Mouse (Mus musculus) intestine, embryonic 15.5 days (tissue): Measurements from ENCODE around the gene Utp20. TPM values are rescaled to one million over a fixed set of nuclear protein-coding genes. Genes with fewer than 3 reads are reported as not detected.

Experiments
- ATAC-seq: fragments of 200-750 bp; cut with Nextera tagmentation; 2 replicates; pipeline ENCODE4 v1.8.0; 2017; ENCODE audit warnings: moderate TSS enrichment, moderate library complexity
- H3K27ac ChIP-seq: fragments of 300-500 bp; sonication (generic); 2 replicates; pipeline ENCODE4 v1.5.1; 2015; ENCODE audit warnings: mild to moderate bottlenecking, inconsistent platforms
- H3K27me3 ChIP-seq: fragments of 300-500 bp; sonication (generic); replicated peaks from 2 replicates; pipeline ENCODE4 v1.6.1; 2015; ENCODE audit warnings: inconsistent platforms
- H3K36me3 ChIP-seq: fragments of 300-500 bp; sonication (generic); 2 replicates; pipeline ENCODE4 v1.6.1; 2015; ENCODE audit warnings: inconsistent platforms
- H3K4me1 ChIP-seq: fragments of 300-500 bp; sonication (generic); replicated peaks from 2 replicates; pipeline ENCODE4 v1.6.1; 2015; ENCODE audit warnings: inconsistent platforms
- H3K4me2 ChIP-seq: fragments of 300-500 bp; sonication (generic); replicated peaks from 2 replicates; pipeline ENCODE4 v1.6.1; 2015; ENCODE audit warnings: mild to moderate bottlenecking, inconsistent platforms
- H3K4me3 ChIP-seq: fragments of 300-500 bp; sonication (generic); replicated peaks from 2 replicates; pipeline ENCODE4 v1.5.1; 2015; ENCODE audit warnings: inconsistent platforms
- H3K9ac ChIP-seq: fragments of 300-500 bp; sonication (generic); 2 replicates; pipeline ENCODE4 v1.6.1; 2015; ENCODE audit warnings: inconsistent platforms
- H3K9me3 ChIP-seq: fragments of 300-500 bp; sonication (generic); 2 replicates; pipeline ENCODE4 v1.6.1; 2016; ENCODE audit warnings: inconsistent platforms
- WGBS: fragments of 180-500 bp; shearing (Covaris S2); methylation state at CpG from one replicate; pipeline ENCODE4 v1.1.7; 2015; 5-methylcytosine and 5-hydroxymethylcytosine counted together
- polyA plus RNA-seq: library from polyadenylated mRNA; unstranded; fragments of >200 nt; fragmentation: Nextera tagmentation; extraction: Ambion mirVana; gene quantifications from 2 replicates; pipeline ENCODE4 v1.2.1, GENCODE M21; 2015

Utp20 gene
- polyA plus RNA-seq, 1 experiment from 2014 or later = 15.9 TPM

DNA sequence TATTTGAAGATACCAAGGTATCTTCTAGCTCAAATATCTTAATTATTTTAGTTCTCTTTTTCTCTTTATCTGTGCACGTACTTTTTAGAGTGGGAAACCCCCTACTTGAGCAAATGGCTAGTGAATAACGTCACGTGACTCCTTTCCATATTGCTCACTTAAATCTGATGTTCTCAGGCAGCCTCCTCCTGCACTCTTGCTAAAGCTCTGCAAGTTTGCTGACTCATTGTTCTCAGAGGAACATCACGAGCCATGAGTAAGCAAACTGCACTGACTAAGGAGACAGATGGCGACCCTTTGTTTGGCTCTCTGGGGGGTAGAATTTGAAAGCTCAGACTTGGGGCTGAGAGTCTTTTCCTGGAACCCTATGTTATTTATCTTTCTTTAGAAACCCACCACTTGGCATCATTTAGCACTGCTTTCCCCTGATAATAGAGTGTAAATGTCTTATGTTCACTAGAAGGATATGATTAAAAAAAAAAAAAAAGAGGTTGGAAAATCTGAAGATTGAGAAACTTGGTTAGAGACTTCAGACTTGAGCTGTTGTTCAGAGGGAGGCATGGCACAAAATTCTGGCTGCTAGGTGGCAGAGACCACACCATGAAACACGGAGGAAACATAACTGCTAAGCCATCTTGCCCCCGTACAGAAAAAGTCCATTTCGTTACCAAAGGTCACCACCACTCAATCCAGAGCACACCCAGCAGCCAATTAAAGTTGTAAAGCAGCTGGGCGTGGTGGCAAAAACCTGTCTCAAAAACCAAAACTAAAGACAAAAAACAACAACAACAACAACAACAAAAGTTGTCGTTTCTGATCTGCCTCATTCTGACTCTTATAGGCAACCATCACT lies 117.7 kb downstream of the Utp20 start:
- 61% methylated on average over 10 of the region's 10 CpGs for WGBS
- no peak for ATAC-seq

DNA sequence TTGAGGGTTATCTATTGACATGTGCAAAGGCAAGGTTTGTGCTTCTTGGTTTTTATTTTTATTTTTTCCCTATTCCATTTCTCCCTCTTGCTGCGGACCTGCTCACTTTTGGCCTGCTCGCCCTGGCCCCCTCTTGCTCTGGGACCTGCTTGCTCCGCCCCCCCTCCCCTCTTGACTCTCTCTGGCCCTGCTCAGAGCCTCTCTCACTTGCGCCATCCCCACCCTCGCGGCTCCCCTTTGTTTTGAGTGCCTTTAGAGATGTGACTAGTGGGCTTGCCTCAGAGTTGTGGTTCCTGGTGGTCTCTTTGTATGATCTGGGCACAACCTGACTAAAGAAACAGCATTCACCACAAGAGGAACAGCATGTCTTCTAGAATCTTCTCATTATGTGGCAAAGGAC lies 125.7 kb downstream of the Utp20 start:
- no peaks in the 10 kb centered on the region for H3K4me1 ChIP-seq
- H3K27me3 ChIP-seq = no peaks in the 10 kb centered on the region
- H3K4me3 ChIP-seq = no peak overlapping the region
- WGBS = 78% methylated on average over 6 of the region's 6 CpGs
- H3K9ac ChIP-seq = no peak overlapping the region
- no peaks in the 10 kb centered on the region for H3K9me3 ChIP-seq
- no peak overlapping the region for H3K27ac ChIP-seq
- no peak for ATAC-seq
- no peak overlapping the region for H3K4me2 ChIP-seq
- no peaks in the 10 kb centered on the region for H3K36me3 ChIP-seq

More for the DNA sequence above, 117.7 kb downstream of the Utp20 start:
- Histone ChIP-seq H3K27me3 (no peaks in the 10 kb centered on the region), H3K36me3 (no peaks in the 10 kb centered on the region), H3K4me2 (no peak overlapping the region), H3K4me1 (no peaks in the 10 kb centered on the region), H3K27ac (no peak overlapping the region), H3K9ac (no peak overlapping the region), H3K9me3 (no peaks in the 10 kb centered on the region), H3K4me3 (no peak overlapping the region)

Other genes with a start within 250 kb of the Utp20 start
- gene Mybpc1, start 221.7 kb downstream of the Utp20 start, polyA plus RNA-seq = 1.4 and 3.3 TPM in 2 replicates
- 0.48 and 1.2 TPM in 2 replicates for gene Spic, start 141.8 kb downstream of the Utp20 start, polyA plus RNA-seq
- 184 and 190 TPM in 2 replicates for gene Arl1, start 95.9 kb downstream of the Utp20 start, polyA plus RNA-seq
- gene Slc5a8, start 59.2 kb upstream of the Utp20 start, polyA plus RNA-seq = 0.97 and 1.4 TPM in 2 replicates